Mouse (Mus musculus): Measurements from ENCODE around the gene 1700037H04Rik. TPM values are rescaled to one million over a fixed set of nuclear protein-coding genes. Genes with fewer than 3 reads are reported as not detected.

1700037H04Rik gene
- polyA plus RNA-seq, 1 experiment from 2014 or later: 61.6 TPM

GRCm38 (mm10) chr2:131175945-131176309, 16.0 kb upstream of the 1700037H04Rik start:
- Histone ChIP-seq H3K27ac (ENCODE audit: low read depth) (no peak overlapping the region), H3K4me1 (ENCODE audit: insufficient read depth) (peaks cover 65% of the 10 kb centered on the region), H3K9me3 (ENCODE audit: low read length) (no peaks in the 10 kb centered on the region), H3K9ac (replicated peaks) (no peak overlapping the region), H3K4me3 (ENCODE audit: low read depth, low read length) (no peak overlapping the region), H3K36me3 (replicated peaks; ENCODE audit: insufficient read depth, low read length) (0 out of 2 replicates have a peak, but pooled peaks cover 4% of the 10 kb centered on the region), H3K4me2 (ENCODE audit: low read depth, low read length) (no peak overlapping the region), H3K27me3 (ENCODE audit: insufficient read depth, low read length) (peaks cover 30% of the 10 kb centered on the region)
- no peak for ATAC-seq
- no peak for DNase-seq
- TF ChIP-seq EP300 (IDR thresholded peaks at IDR 0.05; ENCODE audit: low read depth): no peak
- TF ChIP-seq CTCF (IDR thresholded peaks at IDR 0.05; ENCODE audit: low read depth): no peak
- WGBS (ENCODE audit: insufficient replicate concordance): 84% methylated on average over 1 of the region's 1 CpGs

DNA sequence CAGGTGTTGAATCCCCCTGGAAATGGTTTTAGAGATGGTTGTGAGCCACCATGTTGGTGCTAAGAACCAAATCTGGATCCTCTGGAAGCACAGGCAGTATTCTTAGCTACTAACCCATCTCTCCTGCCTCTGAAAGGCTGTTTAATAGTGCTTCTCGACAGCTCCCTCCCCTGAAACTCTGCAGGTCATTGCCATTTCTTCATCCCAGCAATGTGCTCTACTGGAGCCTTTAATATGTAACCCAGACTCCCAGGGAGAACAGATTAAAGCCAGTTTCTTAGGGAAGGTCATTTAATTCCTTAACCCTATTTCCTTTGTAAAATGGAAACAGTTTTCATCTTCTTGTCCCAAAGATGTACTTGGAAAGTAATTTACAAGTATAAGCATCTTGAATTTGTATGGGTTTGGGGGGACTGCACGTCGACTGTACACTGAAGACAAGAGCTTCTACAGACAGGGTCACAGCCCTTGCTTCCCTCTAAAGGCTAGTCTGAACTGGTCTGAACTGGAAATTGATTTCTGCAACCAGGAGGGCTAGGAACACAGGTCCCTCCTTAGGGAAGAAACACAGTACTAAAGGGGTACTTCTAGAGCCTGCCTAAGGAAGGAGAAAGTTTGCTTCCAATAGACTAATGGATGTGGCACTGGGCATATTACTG, 15.5 kb upstream of the 1700037H04Rik start:
- Histone ChIP-seq H3K9me3 (ENCODE audit: low read length) (no peaks in the 10 kb centered on the region), H3K36me3 (replicated peaks; ENCODE audit: insufficient read depth, low read length) (0 out of 2 replicates have a peak, but pooled peaks cover 4% of the 10 kb centered on the region), H3K27me3 (ENCODE audit: insufficient read depth, low read length) (peaks cover 35% of the 10 kb centered on the region), H3K4me3 (ENCODE audit: low read depth, low read length) (no peak overlapping the region), H3K9ac (replicated peaks) (no peak overlapping the region), H3K4me1 (ENCODE audit: insufficient read depth) (peaks cover 62% of the 10 kb centered on the region), H3K4me2 (ENCODE audit: low read depth, low read length) (no peak overlapping the region), H3K27ac (ENCODE audit: low read depth) (no peak overlapping the region)
- TF ChIP-seq EP300 (IDR thresholded peaks at IDR 0.05; ENCODE audit: low read depth) (no peak), CTCF (IDR thresholded peaks at IDR 0.05; ENCODE audit: low read depth) (no peak)
- DNase-seq: no peak
- no peak for ATAC-seq
- 71% methylated on average over 3 of the region's 3 CpGs for WGBS (ENCODE audit: insufficient replicate concordance)

DNA sequence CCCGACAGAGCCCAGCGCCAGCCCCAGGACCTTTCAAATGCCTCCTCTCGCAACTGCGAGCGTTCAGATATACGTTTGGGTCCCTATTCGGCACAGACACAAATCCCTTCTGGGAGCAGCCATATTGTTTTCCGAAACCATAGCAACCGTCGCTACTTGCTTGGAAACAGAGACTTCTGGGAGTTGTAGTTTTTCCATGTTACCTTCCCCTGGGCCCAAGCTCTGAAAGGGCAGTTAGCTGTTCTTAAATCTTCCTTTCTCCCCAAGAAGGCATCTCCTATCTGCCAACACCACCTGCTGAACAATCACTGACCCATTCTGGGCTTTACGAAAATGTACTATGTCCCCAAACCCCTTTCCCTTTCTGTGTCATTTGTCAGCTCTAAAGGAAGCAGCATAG, 14.8 kb upstream of the 1700037H04Rik start:
- Histone ChIP-seq H3K4me2 (ENCODE audit: low read depth, low read length) (peak overlapping the region; percentile 72), H3K4me3 (ENCODE audit: low read depth, low read length) (peak overlapping the region; percentile 33), H3K27me3 (ENCODE audit: insufficient read depth, low read length) (peaks cover 42% of the 10 kb centered on the region), H3K4me1 (ENCODE audit: insufficient read depth) (peaks cover 58% of the 10 kb centered on the region), H3K9ac (replicated peaks) (no peak overlapping the region), H3K36me3 (replicated peaks; ENCODE audit: insufficient read depth, low read length) (0 out of 2 replicates have a peak, but pooled peaks cover 4% of the 10 kb centered on the region), H3K27ac (ENCODE audit: low read depth) (no peak overlapping the region), H3K9me3 (ENCODE audit: low read length) (no peaks in the 10 kb centered on the region)
- DNase-seq (peak; percentile 52), ATAC-seq (peak; percentile 22)
- TF ChIP-seq CTCF (IDR thresholded peaks at IDR 0.05; ENCODE audit: low read depth): no peak
- TF ChIP-seq EP300 (IDR thresholded peaks at IDR 0.05; ENCODE audit: low read depth): no peak
- WGBS (ENCODE audit: insufficient replicate concordance): 4% methylated on average over 11 of the region's 11 CpGs

DNA sequence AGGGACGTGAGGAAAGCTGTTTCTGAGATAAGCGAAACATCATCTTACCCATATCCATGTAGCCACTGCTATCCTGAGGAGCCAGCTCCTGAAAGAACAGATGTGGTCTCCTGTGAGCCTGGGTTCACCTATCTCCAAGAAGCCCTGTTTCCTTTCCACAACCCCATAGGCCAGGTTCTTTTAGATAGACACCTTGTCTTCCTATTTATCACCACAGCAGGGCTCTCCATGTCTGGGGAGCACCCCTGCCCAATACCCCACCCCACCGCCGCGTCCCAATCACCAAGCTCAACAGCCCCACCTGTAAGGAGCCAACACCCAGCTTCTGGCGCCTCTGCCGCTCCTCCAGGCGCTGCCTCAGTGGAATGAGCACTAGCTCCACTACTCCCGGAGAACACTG, 12.4 kb upstream of the 1700037H04Rik start:
- Histone ChIP-seq H3K36me3 (replicated peaks; ENCODE audit: insufficient read depth, low read length) (no peaks in the 10 kb centered on the region), H3K27ac (ENCODE audit: low read depth) (no peak overlapping the region), H3K4me1 (ENCODE audit: insufficient read depth) (peaks cover 40% of the 10 kb centered on the region), H3K4me3 (ENCODE audit: low read depth, low read length) (no peak overlapping the region), H3K27me3 (ENCODE audit: insufficient read depth, low read length) (peaks cover 49% of the 10 kb centered on the region), H3K9me3 (ENCODE audit: low read length) (0 out of 2 replicates have a peak, but pooled peaks cover under 1% of the 10 kb centered on the region), H3K9ac (replicated peaks) (no peak overlapping the region), H3K4me2 (ENCODE audit: low read depth, low read length) (no peak overlapping the region)
- WGBS (ENCODE audit: insufficient replicate concordance): 42% methylated on average over 9 of the region's 9 CpGs
- TF ChIP-seq EP300 (IDR thresholded peaks at IDR 0.05; ENCODE audit: low read depth): peak; percentile 33; the same call in 1 of the 2 replicates
- TF ChIP-seq CTCF (IDR thresholded peaks at IDR 0.05; ENCODE audit: low read depth): no peak
- DNase-seq (no peak), ATAC-seq (no peak)

- no peak for TF ChIP-seq EP300 (IDR thresholded peaks at IDR 0.05; ENCODE audit: low read depth)
- no peak for TF ChIP-seq CTCF (IDR thresholded peaks at IDR 0.05; ENCODE audit: low read depth)
- peak overlapping the region; percentile 61 for H3K4me2 ChIP-seq (ENCODE audit: low read depth, low read length)
- peaks cover 33% of the 10 kb centered on the region for H3K4me1 ChIP-seq (ENCODE audit: insufficient read depth)
- DNase-seq: no peak
- no peaks in the 10 kb centered on the region for H3K36me3 ChIP-seq (replicated peaks; ENCODE audit: insufficient read depth, low read length)
- no peak for ATAC-seq
- H3K4me3 ChIP-seq (ENCODE audit: low read depth, low read length): peak overlapping the region; percentile 17
- no peak overlapping the region for H3K9ac ChIP-seq (replicated peaks)
- H3K9me3 ChIP-seq (ENCODE audit: low read length): peaks cover 4% of the 10 kb centered on the region; the same call in 1 of the 2 replicates
- no peak overlapping the region for H3K27ac ChIP-seq (ENCODE audit: low read depth)
- 10% methylated on average over 43 of the region's 43 CpGs for WGBS (ENCODE audit: insufficient replicate concordance)
- peaks cover 49% of the 10 kb centered on the region for H3K27me3 ChIP-seq (ENCODE audit: insufficient read depth, low read length)
Measured at GRCm38 (mm10) chr2:131171401-131172104, 11.7 kb upstream of the 1700037H04Rik start.

DNA sequence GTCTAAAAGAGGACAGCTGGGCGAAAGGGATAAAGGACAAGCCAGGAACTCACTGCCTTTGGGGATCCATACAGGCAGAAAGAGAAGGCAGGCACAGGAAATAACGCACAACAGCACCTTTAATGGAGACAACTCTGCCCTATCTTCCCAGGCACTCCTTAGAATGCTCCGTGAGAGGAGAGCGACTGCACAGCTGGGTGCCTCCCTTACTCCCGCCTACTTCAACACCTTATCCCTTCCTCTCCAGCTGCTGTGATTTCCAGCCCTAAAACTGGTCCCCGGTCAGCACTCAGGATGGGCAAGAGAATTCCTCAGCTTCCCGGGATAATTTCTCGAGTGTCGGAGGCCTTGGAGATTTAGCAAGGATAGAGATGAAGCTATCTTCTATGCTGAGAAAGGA, 11.1 kb upstream of the 1700037H04Rik start:
- peak overlapping the region; percentile 17 for H3K4me3 ChIP-seq (ENCODE audit: low read depth, low read length)
- ATAC-seq (no peak), DNase-seq (no peak)
- H3K36me3 ChIP-seq (replicated peaks; ENCODE audit: insufficient read depth, low read length): no peaks in the 10 kb centered on the region
- H3K4me1 ChIP-seq (ENCODE audit: insufficient read depth): peaks cover 27% of the 10 kb centered on the region
- H3K27me3 ChIP-seq (ENCODE audit: insufficient read depth, low read length): peaks cover 49% of the 10 kb centered on the region
- H3K27ac ChIP-seq (ENCODE audit: low read depth): no peak overlapping the region
- peak overlapping the region; percentile 61 for H3K4me2 ChIP-seq (ENCODE audit: low read depth, low read length)
- TF ChIP-seq CTCF (IDR thresholded peaks at IDR 0.05; ENCODE audit: low read depth) (no peak), EP300 (IDR thresholded peaks at IDR 0.05; ENCODE audit: low read depth) (no peak)
- 26% methylated on average over 9 of the region's 9 CpGs for WGBS (ENCODE audit: insufficient replicate concordance)
- no peak overlapping the region for H3K9ac ChIP-seq (replicated peaks)
- peaks cover 4% of the 10 kb centered on the region; the same call in 1 of the 2 replicates for H3K9me3 ChIP-seq (ENCODE audit: low read length)

All from liver, postnatal 0 days (tissue).